Mouse (Mus musculus) erythroblast, embryonic 14.5 days (primary cell): ENCODE measurements at regions not wholly inside any gene's neighbourhood (a gene's known extent, or its start where the extent isn't known, plus 50 kb on each side); places are given as distances from the start of the nearest gene placed in this dataset.

Experiments
- H3K27me3 ChIP-seq: 2 replicates; pipeline ENCODE4 v1.6.1; 2012; ENCODE audit warnings: inconsistent platforms; ENCODE audit not compliant: control insufficient read depth
- H3K36me3 ChIP-seq: 2 replicates; pipeline ENCODE4 v1.6.1; 2012; ENCODE audit warnings: mild to moderate bottlenecking, inconsistent platforms; ENCODE audit not compliant: control insufficient read depth
- H3K4me1 ChIP-seq: 2 replicates; pipeline ENCODE4 v1.6.1; 2012; ENCODE audit warnings: inconsistent platforms; ENCODE audit not compliant: control insufficient read depth
- H3K4me3 ChIP-seq: replicated peaks from 2 replicates; pipeline ENCODE3; 2012; ENCODE audit warnings: moderate library complexity, mild to moderate bottlenecking, inconsistent platforms
- H3K9me3 ChIP-seq: 2 replicates; pipeline ENCODE4 v1.6.1; 2012; ENCODE audit warnings: low read length, inconsistent platforms, mixed read lengths; ENCODE audit not compliant: control insufficient read depth
- GATA1 ChIP-seq: IDR thresholded peaks from 2 replicates; pipeline ENCODE4 v1.6.1; 2012; ENCODE audit warnings: low read length, inconsistent platforms, mixed read lengths
- TAL1 ChIP-seq: IDR thresholded peaks from 3 replicates; pipeline ENCODE4 v1.6.1; 2012; ENCODE audit warnings: low read length, inconsistent platforms, mixed read lengths

GRCm38 (mm10) chr7:37096291-37096690 lies 398.4 kb downstream of the Tshz3 start:
- peaks cover 4% of the 10 kb centered on the region; the same call in 1 of the 2 replicates for H3K9me3 ChIP-seq
- H3K36me3 ChIP-seq: no peaks in the 10 kb centered on the region; the same call in 1 of the 2 replicates
- no peak overlapping the region for H3K4me3 ChIP-seq
- no peaks in the 10 kb centered on the region for H3K27me3 ChIP-seq
- TF ChIP-seq TAL1 (no peak), GATA1 (no peak)
- H3K4me1 ChIP-seq: peaks cover 36% of the 10 kb centered on the region

- peaks cover 4% of the 10 kb centered on the region; the same call in 1 of the 2 replicates for H3K9me3 ChIP-seq
- H3K27me3 ChIP-seq: no peaks in the 10 kb centered on the region
- H3K4me3 ChIP-seq: no peak overlapping the region
- no peak for TF ChIP-seq GATA1
- no peak for TF ChIP-seq TAL1
- no peaks in the 10 kb centered on the region; the same call in 1 of the 2 replicates for H3K36me3 ChIP-seq
- peaks cover 16% of the 10 kb centered on the region for H3K4me1 ChIP-seq
Measured at GRCm38 (mm10) chr7:37098950-37099349, 401.0 kb downstream of the Tshz3 start.

GRCm38 (mm10) chr7:37104671-37105070 lies 406.8 kb downstream of the Tshz3 start:
- Histone ChIP-seq H3K4me3 (no peak overlapping the region), H3K9me3 (no peaks in the 10 kb centered on the region)
- TF ChIP-seq TAL1 (no peak), GATA1 (no peak)

GRCm38 (mm10) chr7:37111071-37111470 lies 413.2 kb downstream of the Tshz3 start:
- Histone ChIP-seq H3K4me1 (no peaks in the 10 kb centered on the region), H3K36me3 (no peaks in the 10 kb centered on the region), H3K4me3 (no peak overlapping the region), H3K27me3 (no peaks in the 10 kb centered on the region), H3K9me3 (no peaks in the 10 kb centered on the region)
- no peak for TF ChIP-seq GATA1
- TF ChIP-seq TAL1: no peak

More at GRCm38 (mm10) chr7:37104671-37105070, 406.8 kb downstream of the Tshz3 start:
- Histone ChIP-seq H3K27me3 (no peaks in the 10 kb centered on the region), H3K4me1 (peaks cover 2% of the 10 kb centered on the region; the same call in 1 of the 2 replicates), H3K36me3 (no peaks in the 10 kb centered on the region)

GRCm38 (mm10) chr7:37120776-37121175 lies 422.9 kb downstream of the Tshz3 start:
- Histone ChIP-seq H3K36me3 (no peaks in the 10 kb centered on the region), H3K4me3 (no peak overlapping the region), H3K4me1 (no peaks in the 10 kb centered on the region), H3K9me3 (no peaks in the 10 kb centered on the region; the same call in 1 of the 2 replicates), H3K27me3 (no peaks in the 10 kb centered on the region)
- TF ChIP-seq TAL1: no peak
- TF ChIP-seq GATA1: no peak

GRCm38 (mm10) chr7:37140191-37140590 lies 442.3 kb downstream of the Tshz3 start:
- H3K4me3 ChIP-seq: no peak overlapping the region
- peaks cover 4% of the 10 kb centered on the region; the same call in 1 of the 2 replicates for H3K9me3 ChIP-seq
- TF ChIP-seq GATA1: no peak
- H3K27me3 ChIP-seq: no peaks in the 10 kb centered on the region
- no peaks in the 10 kb centered on the region for H3K36me3 ChIP-seq
- H3K4me1 ChIP-seq: no peaks in the 10 kb centered on the region

GRCm38 (mm10) chr7:37142780-37143179 lies 444.9 kb downstream of the Tshz3 start:
- Histone ChIP-seq H3K4me1 (no peaks in the 10 kb centered on the region), H3K27me3 (no peaks in the 10 kb centered on the region), H3K9me3 (peaks cover 4% of the 10 kb centered on the region; the same call in 1 of the 2 replicates), H3K4me3 (no peak overlapping the region), H3K36me3 (no peaks in the 10 kb centered on the region)
- no peak for TF ChIP-seq GATA1
- no peak for TF ChIP-seq TAL1

- no peak overlapping the region for H3K4me3 ChIP-seq
- no peaks in the 10 kb centered on the region for H3K36me3 ChIP-seq
- no peaks in the 10 kb centered on the region for H3K4me1 ChIP-seq
- H3K9me3 ChIP-seq: no peaks in the 10 kb centered on the region; the same call in 1 of the 2 replicates
- H3K27me3 ChIP-seq: no peaks in the 10 kb centered on the region
- TF ChIP-seq GATA1: no peak
- no peak for TF ChIP-seq TAL1
Measured at GRCm38 (mm10) chr7:37144303-37144702, 446.4 kb downstream of the Tshz3 start.

GRCm38 (mm10) chr7:37149711-37150110 lies 451.8 kb downstream of the Tshz3 start:
- H3K27me3 ChIP-seq: no peaks in the 10 kb centered on the region
- H3K36me3 ChIP-seq: no peaks in the 10 kb centered on the region
- H3K9me3 ChIP-seq: no peaks in the 10 kb centered on the region; the same call in 1 of the 2 replicates
- TF ChIP-seq TAL1 (no peak), GATA1 (no peak)
- H3K4me3 ChIP-seq: no peak overlapping the region
- H3K4me1 ChIP-seq: no peaks in the 10 kb centered on the region

GRCm38 (mm10) chr7:37159801-37160200 lies 461.9 kb downstream of the Tshz3 start:
- Histone ChIP-seq H3K4me3 (no peak overlapping the region), H3K36me3 (no peaks in the 10 kb centered on the region), H3K27me3 (no peaks in the 10 kb centered on the region), H3K4me1 (no peaks in the 10 kb centered on the region), H3K9me3 (no peaks in the 10 kb centered on the region)
- TF ChIP-seq TAL1 (no peak), GATA1 (no peak)
